Mouse (Mus musculus) MN1 (cell line): ENCODE results near the gene Gm10801.
"Not testable (repeated sequence)": the region's sequence is repeated elsewhere in the genome, so short reads cannot be mapped to it uniquely, and the experiment has no call there.

Source experiments
- DNase-seq: peaks from one replicate; pipeline ENCODE4 v3.0.0-alpha.2; 2016; ENCODE audit warnings: low spot score

Gm10801 gene

GRCm38 (mm10) chr2:98661937-98662336, at the start of gene Gm10801:
Gene Gm10801 (plus strand): TSS chr2:98662237.
- DNase-seq, result not testable (repeated sequence)

- not testable (repeated sequence) for DNase-seq
Observed at GRCm38 (mm10) chr2:98667201-98667600, 5.2 kb downstream of the Gm10801 start, which contains the start of gene Gm10800. Gene Gm10800 (minus strand): TSS chr2:98667301.

- no peak for DNase-seq
Observed at GRCm38 (mm10) chr2:98697533-98697932, 35.5 kb downstream of the Gm10801 start.
